Mouse (Mus musculus): ENCODE data around the gene Gsg1l. TPM values are rescaled to one million over a fixed set of nuclear protein-coding genes. Genes with fewer than 3 reads are reported as not detected.

Gsg1l gene
- polyA plus RNA-seq, 1 experiment from 2014 or later, result 7.0 TPM

DNA sequence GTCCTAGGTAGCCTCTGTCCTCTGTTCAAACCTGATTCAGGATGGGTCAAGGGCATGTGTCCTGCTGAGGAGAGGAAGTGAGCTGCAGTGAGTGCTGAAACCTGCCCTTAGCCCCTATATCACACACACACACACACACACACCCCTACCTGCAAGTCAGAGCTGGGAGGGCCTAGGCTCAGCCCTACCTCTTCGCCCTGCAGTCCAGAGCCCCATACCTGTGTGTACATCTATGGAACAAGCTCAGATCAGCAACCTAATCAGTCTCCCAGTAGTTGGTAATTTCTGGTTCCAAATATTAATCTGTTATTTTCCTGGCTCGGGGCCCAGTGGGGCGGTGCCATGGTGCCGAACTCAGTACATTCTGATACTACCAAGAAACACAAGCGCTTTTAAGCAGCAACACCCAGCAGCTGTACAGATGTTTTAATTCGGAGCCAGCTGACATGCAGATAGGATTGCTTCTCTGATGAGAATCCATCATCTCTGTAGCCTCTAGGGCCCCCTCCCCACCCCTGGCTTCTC is 208.2 kb downstream of the Gsg1l start:
- Histone ChIP-seq H3K4me1 (ENCODE audit: control insufficient read depth, insufficient read depth, low read length) (peaks cover 18% of the 10 kb centered on the region), H3K36me3 (ENCODE audit: control insufficient read depth, insufficient read depth, low read length) (no peaks in the 10 kb centered on the region), H3K9me3 (ENCODE audit: control insufficient read depth, low read length) (no peaks in the 10 kb centered on the region), H3K27ac (ENCODE audit: low read depth, low read length) (no peak overlapping the region), H3K4me2 (ENCODE audit: low read depth) (no peak overlapping the region), H3K4me3 (ENCODE audit: low read depth, low read length) (no peak overlapping the region), H3K27me3 (ENCODE audit: control insufficient read depth, insufficient read depth, low read length) (no peaks in the 10 kb centered on the region), H3K9ac (ENCODE audit: low read length) (no peak overlapping the region)
- no peak for DNase-seq (ENCODE audit: low spot score)
- ATAC-seq (ENCODE audit: insufficient read depth, low FRiP score, low TSS enrichment), result no peak
- 93% methylated on average over 6 of the region's 6 CpGs for WGBS

DNA sequence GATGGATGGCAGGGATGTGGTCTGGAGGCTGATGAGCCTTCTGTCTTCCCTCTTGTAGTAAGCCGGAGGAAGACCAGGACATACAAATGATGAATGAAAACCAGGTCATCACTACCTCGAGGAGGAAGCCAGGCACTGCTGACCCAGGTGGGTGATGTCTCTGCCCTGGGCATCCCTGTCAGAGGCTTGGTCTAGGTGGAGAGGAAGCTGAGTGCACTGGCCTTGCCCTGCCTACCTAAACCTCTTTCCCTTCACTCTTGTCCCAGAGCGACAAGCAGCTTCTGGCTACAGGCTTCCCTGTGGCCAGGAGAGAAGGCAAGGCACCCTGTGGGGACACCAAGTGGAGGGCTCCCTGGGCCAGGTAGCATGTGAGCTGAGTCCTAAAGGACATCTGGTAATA is 209.3 kb downstream of the Gsg1l start:
- no peak for ATAC-seq (ENCODE audit: insufficient read depth, low FRiP score, low TSS enrichment)
- H3K9me3 ChIP-seq (ENCODE audit: control insufficient read depth, low read length), result no peaks in the 10 kb centered on the region
- no peak overlapping the region; the same call in 1 of the 2 replicates for H3K27ac ChIP-seq (ENCODE audit: low read depth, low read length)
- no peak overlapping the region for H3K4me3 ChIP-seq (ENCODE audit: low read depth, low read length)
- H3K27me3 ChIP-seq (ENCODE audit: control insufficient read depth, insufficient read depth, low read length), result no peaks in the 10 kb centered on the region
- no peak overlapping the region for H3K4me2 ChIP-seq (ENCODE audit: low read depth)
- peaks cover 18% of the 10 kb centered on the region for H3K4me1 ChIP-seq (ENCODE audit: control insufficient read depth, insufficient read depth, low read length)
- H3K36me3 ChIP-seq (ENCODE audit: control insufficient read depth, insufficient read depth, low read length), result no peaks in the 10 kb centered on the region
- WGBS, result 80% methylated on average over 3 of the region's 3 CpGs
- H3K9ac ChIP-seq (ENCODE audit: low read length), result no peak overlapping the region
- no peak for DNase-seq (ENCODE audit: low spot score)

DNA sequence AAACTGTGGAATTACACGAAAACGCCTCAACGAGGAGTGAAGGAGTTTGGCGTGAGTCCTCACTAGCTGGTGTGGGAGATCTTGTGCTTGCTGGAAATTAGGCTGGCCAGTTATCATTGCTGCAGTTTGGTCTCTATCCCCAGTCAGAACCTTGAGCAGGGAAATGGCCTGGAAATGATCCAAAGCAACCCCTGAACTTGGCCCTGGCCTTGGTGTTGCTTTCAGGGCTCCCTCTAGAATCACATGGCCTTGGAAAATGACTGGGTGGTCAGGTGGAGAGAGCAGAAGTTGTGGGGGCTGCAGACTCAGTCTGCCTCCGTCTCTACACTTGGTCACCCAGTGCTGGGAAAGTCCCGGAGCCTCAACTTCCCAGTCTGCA is 210.0 kb downstream of the Gsg1l start:
- DNase-seq (ENCODE audit: low spot score), result no peak
- Histone ChIP-seq H3K27ac (ENCODE audit: low read depth, low read length) (peak overlapping the region; percentile 50), H3K27me3 (ENCODE audit: control insufficient read depth, insufficient read depth, low read length) (no peaks in the 10 kb centered on the region), H3K4me1 (ENCODE audit: control insufficient read depth, insufficient read depth, low read length) (peaks cover 18% of the 10 kb centered on the region), H3K4me3 (ENCODE audit: low read depth, low read length) (no peak overlapping the region), H3K9me3 (ENCODE audit: control insufficient read depth, low read length) (no peaks in the 10 kb centered on the region), H3K4me2 (ENCODE audit: low read depth) (no peak overlapping the region), H3K36me3 (ENCODE audit: control insufficient read depth, insufficient read depth, low read length) (no peaks in the 10 kb centered on the region), H3K9ac (ENCODE audit: low read length) (no peak overlapping the region)
- no peak for ATAC-seq (ENCODE audit: insufficient read depth, low FRiP score, low TSS enrichment)
- 61% methylated on average over 6 of the region's 6 CpGs for WGBS

DNA sequence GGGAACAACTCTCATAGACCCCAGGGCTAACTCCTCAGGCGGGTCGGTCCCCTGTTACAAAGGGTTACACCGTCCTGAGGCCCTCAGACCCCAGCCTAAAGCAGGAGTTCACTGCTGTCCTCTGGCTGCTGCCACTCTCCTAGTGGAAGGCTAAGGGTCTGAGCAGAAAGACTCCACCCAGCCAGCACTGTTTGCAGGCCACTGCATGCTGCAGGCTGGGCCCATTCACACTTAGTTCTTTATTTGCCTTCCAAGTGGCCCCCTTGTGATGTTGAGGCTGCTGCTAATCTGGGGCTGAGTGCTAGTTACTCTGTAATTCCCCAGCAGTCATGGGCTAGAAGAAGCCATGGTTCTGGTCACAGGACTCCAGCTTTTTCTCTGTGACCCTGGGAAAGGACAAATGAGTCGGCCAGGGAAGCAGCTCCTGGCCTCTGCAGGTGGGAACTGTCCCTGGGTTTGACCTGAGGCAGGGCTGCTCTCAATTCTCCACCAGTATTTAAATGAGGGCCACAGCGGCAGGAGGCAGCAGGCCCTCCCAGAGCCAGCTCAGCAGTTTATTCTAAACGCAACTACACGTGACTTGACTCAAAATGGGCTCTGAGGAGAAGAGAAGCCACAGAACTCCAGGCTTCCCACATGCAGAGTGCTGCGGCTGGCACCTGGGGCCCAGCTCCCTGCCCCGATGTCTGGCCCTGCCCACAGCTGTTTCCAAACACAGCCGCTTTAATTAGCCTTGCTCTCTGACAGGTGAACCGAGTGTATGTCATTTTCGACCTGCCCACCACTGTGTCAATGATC is 210.6 kb downstream of the Gsg1l start:
- DNase-seq (ENCODE audit: low spot score) (peak; percentile 58), ATAC-seq (ENCODE audit: insufficient read depth, low FRiP score, low TSS enrichment) (peak; percentile 84)
- Histone ChIP-seq H3K27ac (ENCODE audit: low read depth, low read length) (peak overlapping the region; percentile 69; the same call in 1 of the 2 replicates), H3K4me3 (ENCODE audit: low read depth, low read length) (no peak overlapping the region), H3K4me2 (ENCODE audit: low read depth) (no peak overlapping the region), H3K36me3 (ENCODE audit: control insufficient read depth, insufficient read depth, low read length) (no peaks in the 10 kb centered on the region), H3K27me3 (ENCODE audit: control insufficient read depth, insufficient read depth, low read length) (no peaks in the 10 kb centered on the region), H3K4me1 (ENCODE audit: control insufficient read depth, insufficient read depth, low read length) (peaks cover 18% of the 10 kb centered on the region), H3K9me3 (ENCODE audit: control insufficient read depth, low read length) (no peaks in the 10 kb centered on the region), H3K9ac (ENCODE audit: low read length) (peak overlapping the region; percentile 7; the same call in 1 of the 2 replicates)
- WGBS, result 27% methylated on average over 12 of the region's 12 CpGs

DNA sequence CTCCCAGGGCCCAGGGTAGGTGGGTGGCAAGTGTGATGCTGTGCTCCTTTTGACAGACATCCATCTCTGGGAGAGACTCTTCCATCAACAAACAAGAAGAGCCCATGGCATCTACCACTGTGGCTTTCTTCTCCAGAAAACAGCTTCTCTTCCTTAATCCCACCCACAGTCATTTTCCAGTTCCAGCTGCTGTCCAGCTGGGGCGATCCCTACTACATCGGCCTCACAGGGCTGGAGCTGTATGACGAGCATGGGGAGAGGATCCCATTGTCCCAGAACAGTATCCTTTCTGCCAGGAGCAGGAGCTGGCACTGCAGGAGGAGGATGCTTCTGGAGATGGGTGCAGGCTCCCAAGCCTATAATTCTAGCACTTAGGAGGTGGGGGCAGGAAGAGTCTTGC is 213.6 kb downstream of the Gsg1l start:
- H3K4me1 ChIP-seq (ENCODE audit: control insufficient read depth, insufficient read depth, low read length), result peaks cover 41% of the 10 kb centered on the region
- ATAC-seq (ENCODE audit: insufficient read depth, low FRiP score, low TSS enrichment), result no peak

DNA sequence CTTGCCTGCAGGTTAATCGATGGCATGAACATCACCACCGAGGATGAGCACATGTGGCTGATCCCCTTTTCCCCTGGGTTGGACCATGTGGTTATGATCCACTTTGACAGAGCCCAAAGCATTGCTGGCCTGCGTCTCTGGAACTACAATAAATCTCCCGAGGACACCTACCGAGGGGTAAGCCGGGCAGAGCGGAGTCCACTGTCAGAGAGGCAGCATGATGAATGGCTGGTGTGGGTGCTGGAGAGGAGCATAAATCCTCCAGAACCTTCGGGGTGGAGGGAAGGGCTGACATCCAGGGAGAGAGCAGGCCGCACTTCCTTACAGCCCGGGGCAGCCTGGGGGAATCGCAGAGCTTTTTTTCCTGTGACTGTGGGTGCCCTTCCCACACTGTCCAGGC is 217.0 kb downstream of the Gsg1l start:
- Histone ChIP-seq H3K9ac (ENCODE audit: low read length) (peak overlapping the region; percentile 15; the same call in 1 of the 2 replicates), H3K4me1 (ENCODE audit: control insufficient read depth, insufficient read depth, low read length) (peaks cover 23% of the 10 kb centered on the region), H3K4me2 (ENCODE audit: low read depth) (no peak overlapping the region), H3K36me3 (ENCODE audit: control insufficient read depth, insufficient read depth, low read length) (no peaks in the 10 kb centered on the region), H3K4me3 (ENCODE audit: low read depth, low read length) (no peak overlapping the region), H3K9me3 (ENCODE audit: control insufficient read depth, low read length) (no peaks in the 10 kb centered on the region), H3K27ac (ENCODE audit: low read depth, low read length) (peak overlapping the region; percentile 79), H3K27me3 (ENCODE audit: control insufficient read depth, insufficient read depth, low read length) (no peaks in the 10 kb centered on the region)
- WGBS, result 17% methylated on average over 11 of the region's 11 CpGs
- DNase-seq (ENCODE audit: low spot score) (peak; percentile 56), ATAC-seq (ENCODE audit: insufficient read depth, low FRiP score, low TSS enrichment) (peak; percentile 71)

More for the DNA sequence above, 213.6 kb downstream of the Gsg1l start:
- H3K9me3 ChIP-seq (ENCODE audit: control insufficient read depth, low read length), result no peaks in the 10 kb centered on the region
- H3K36me3 ChIP-seq (ENCODE audit: control insufficient read depth, insufficient read depth, low read length), result no peaks in the 10 kb centered on the region
- WGBS, result 76% methylated on average over 3 of the region's 3 CpGs
- no peak overlapping the region for H3K4me3 ChIP-seq (ENCODE audit: low read depth, low read length)
- H3K4me2 ChIP-seq (ENCODE audit: low read depth), result no peak overlapping the region
- no peak overlapping the region; the same call in 1 of the 2 replicates for H3K9ac ChIP-seq (ENCODE audit: low read length)
- no peaks in the 10 kb centered on the region for H3K27me3 ChIP-seq (ENCODE audit: control insufficient read depth, insufficient read depth, low read length)
- no peak overlapping the region for H3K27ac ChIP-seq (ENCODE audit: low read depth, low read length)
- DNase-seq (ENCODE audit: low spot score), result no peak

DNA sequence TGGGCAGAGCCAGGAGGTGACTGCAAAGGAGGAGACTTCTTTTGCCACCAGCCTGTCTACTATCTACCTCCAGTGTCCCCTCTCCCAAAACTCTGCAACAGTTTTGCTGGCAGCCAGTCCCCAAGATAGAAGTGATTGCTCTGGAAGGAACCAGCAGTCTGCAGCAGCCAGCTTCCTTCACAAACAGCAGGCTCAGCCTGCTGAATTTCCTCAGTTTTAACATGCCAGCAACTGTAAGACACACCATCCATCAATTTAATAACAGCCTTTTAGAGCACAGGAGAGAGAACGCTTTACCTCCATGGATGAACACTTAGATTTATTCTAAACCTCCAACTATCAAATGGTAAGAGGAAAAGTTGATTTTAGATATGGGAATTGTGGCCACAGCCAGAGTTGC is 218.2 kb downstream of the Gsg1l start:
- 66% methylated on average over 1 of the region's 1 CpGs for WGBS

DNA sequence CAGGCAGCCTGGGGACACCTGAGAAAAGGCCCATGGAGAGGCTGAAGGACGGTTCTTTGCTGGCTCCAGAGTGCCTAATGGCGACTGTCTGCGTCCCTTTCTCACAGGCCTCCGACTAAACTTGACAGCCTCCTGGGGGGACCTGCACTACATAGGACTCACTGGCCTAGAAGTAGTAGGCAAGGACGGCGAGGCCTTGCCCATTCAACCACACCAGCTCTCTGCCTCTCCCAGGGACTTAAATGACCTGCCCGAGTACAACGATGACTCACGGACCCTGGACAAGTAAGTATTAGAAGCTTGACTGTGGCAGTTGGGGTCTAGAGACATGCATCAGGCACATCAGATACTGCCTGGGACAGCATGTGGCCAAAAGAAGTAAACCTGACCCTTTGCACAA is 221.8 kb downstream of the Gsg1l start:
- Histone ChIP-seq H3K9ac (ENCODE audit: low read length) (no peak overlapping the region), H3K36me3 (ENCODE audit: control insufficient read depth, insufficient read depth, low read length) (no peaks in the 10 kb centered on the region), H3K9me3 (ENCODE audit: control insufficient read depth, low read length) (no peaks in the 10 kb centered on the region), H3K4me1 (ENCODE audit: control insufficient read depth, insufficient read depth, low read length) (peaks cover 16% of the 10 kb centered on the region), H3K4me3 (ENCODE audit: low read depth, low read length) (no peak overlapping the region), H3K27ac (ENCODE audit: low read depth, low read length) (no peak overlapping the region), H3K4me2 (ENCODE audit: low read depth) (no peak overlapping the region), H3K27me3 (ENCODE audit: control insufficient read depth, insufficient read depth, low read length) (no peaks in the 10 kb centered on the region)
- WGBS, result 90% methylated on average over 9 of the region's 9 CpGs
- no peak for DNase-seq (ENCODE audit: low spot score)
- ATAC-seq (ENCODE audit: insufficient read depth, low FRiP score, low TSS enrichment), result no peak

More for the DNA sequence above, 218.2 kb downstream of the Gsg1l start:
- peak overlapping the region; percentile 79; the same call in 1 of the 2 replicates for H3K27ac ChIP-seq (ENCODE audit: low read depth, low read length)
- no peaks in the 10 kb centered on the region for H3K27me3 ChIP-seq (ENCODE audit: control insufficient read depth, insufficient read depth, low read length)
- H3K36me3 ChIP-seq (ENCODE audit: control insufficient read depth, insufficient read depth, low read length), result no peaks in the 10 kb centered on the region
- no peak for ATAC-seq (ENCODE audit: insufficient read depth, low FRiP score, low TSS enrichment)
- H3K9ac ChIP-seq (ENCODE audit: low read length), result no peak overlapping the region
- no peak overlapping the region for H3K4me2 ChIP-seq (ENCODE audit: low read depth)
- peaks cover 23% of the 10 kb centered on the region for H3K4me1 ChIP-seq (ENCODE audit: control insufficient read depth, insufficient read depth, low read length)
- H3K9me3 ChIP-seq (ENCODE audit: control insufficient read depth, low read length), result no peaks in the 10 kb centered on the region
- H3K4me3 ChIP-seq (ENCODE audit: low read depth, low read length), result no peak overlapping the region
- DNase-seq (ENCODE audit: low spot score), result no peak

DNA sequence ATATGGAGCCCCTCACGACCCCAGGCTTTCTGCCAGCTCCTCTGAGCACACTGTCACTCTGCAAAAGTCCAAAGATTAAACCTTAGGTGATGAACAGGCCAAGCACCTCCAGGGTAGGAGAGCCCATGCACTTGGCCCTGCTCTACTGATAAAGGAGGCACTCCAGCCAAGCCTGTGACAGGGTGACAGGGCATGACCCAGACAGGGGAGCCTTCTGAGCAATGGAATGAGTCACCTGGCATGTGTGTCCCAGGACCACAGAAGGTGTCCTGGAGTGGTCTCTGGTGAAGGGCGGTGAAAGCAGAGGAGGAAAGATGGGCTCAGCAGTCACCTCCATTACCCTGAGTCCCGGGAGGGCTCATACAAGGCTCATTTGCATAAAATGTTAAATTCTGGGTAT is 222.6 kb downstream of the Gsg1l start:
- no peak for ATAC-seq (ENCODE audit: insufficient read depth, low FRiP score, low TSS enrichment)
- WGBS, result 77% methylated on average over 3 of the region's 3 CpGs
- H3K4me3 ChIP-seq (ENCODE audit: low read depth, low read length), result no peak overlapping the region
- no peak overlapping the region for H3K9ac ChIP-seq (ENCODE audit: low read length)
- no peak overlapping the region for H3K27ac ChIP-seq (ENCODE audit: low read depth, low read length)
- H3K27me3 ChIP-seq (ENCODE audit: control insufficient read depth, insufficient read depth, low read length), result no peaks in the 10 kb centered on the region
- no peak for DNase-seq (ENCODE audit: low spot score)
- H3K4me2 ChIP-seq (ENCODE audit: low read depth), result no peak overlapping the region
- no peaks in the 10 kb centered on the region for H3K9me3 ChIP-seq (ENCODE audit: control insufficient read depth, low read length)
- H3K4me1 ChIP-seq (ENCODE audit: control insufficient read depth, insufficient read depth, low read length), result peaks cover 8% of the 10 kb centered on the region
- no peaks in the 10 kb centered on the region for H3K36me3 ChIP-seq (ENCODE audit: control insufficient read depth, insufficient read depth, low read length)
